Mouse (Mus musculus): ENCODE results near the gene Stmn1.
"Not testable (repeated sequence)": the region's sequence is repeated elsewhere in the genome, so short reads cannot be mapped to it uniquely, and the experiment has no call there.

The Stmn1 gene

DNA sequence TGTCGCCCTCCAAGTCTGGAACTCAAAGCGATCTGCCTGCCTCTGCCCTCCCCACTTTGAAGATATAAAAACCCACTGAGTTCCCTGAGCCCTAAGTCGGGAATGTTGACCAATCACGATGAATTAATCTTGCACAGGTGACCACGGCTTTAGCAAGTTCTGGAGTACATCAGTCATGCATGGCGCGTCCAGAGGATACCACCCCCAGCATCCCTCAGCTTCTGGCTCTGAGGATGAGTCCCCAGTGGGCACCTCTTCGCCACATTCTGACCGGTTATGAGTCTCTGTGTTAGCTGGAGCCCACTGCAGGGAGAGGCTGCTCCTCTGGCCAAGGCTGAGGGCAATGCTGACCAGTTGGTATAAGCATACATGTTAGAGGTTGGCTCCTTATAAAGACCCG, 16.1 kb downstream of the Stmn1 start:
- no peak for DNase-seq (ENCODE audit: low read depth in 2 of 2, low spot score in 2 of 2)

DNA sequence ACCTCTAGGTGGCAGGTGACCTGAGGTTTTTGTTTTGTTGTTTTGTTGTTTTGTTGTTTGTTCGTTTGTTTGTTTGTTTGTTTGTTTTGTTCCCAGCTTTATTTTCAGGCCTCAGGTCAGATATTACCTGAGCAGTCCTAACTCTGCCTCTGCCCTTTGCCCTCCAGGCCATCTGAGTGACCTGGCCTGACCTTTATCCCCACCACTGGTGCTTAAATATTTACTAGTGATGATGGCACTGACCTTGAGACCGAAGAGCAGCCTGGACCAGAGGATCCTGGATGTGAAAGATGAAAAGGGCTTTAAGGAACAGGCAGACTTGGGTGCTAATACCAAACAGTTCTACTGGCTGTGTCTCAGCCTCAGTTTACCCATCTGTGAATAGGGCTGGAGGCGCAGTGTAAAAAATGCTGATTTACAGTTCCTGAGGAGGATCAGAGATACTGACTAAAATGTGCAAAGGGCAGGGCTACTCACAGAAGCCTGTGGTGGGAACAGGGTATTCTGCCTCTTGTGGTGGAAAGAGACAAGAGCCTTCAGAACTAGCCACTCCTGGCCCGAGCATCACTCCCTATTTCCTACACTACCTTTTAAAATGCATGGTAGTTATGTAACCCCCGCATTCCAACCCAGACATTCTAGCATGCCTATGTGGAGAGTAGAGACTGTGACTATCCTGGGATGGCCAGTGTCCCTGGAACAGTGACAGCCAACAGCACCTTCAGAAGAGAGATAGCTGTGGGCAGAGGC, 17.2 kb downstream of the Stmn1 start:
- no peak for DNase-seq (ENCODE audit: low read depth in 2 of 2, low spot score in 2 of 2)

DNA sequence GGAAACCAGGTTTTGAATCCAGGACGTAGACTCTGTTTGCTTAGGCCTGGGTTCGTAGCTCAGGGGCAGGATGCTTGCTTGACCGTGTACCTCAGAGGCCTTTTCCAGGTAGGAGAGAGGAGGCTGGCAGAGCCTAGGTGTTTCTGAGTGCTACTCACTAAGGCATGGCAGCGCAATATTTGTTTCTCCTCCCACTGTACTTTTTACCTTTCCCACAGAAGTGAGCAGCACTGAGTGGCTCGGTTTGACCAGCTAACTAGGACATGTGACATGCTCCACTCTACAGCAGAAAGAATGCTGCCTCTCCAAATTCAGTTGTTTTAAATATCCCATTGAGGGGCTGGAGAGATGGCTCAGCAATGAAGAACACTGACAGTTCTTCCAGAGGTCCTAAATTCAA, 20.1 kb downstream of the Stmn1 start:
- DNase-seq (ENCODE audit: low read depth in 2 of 2, low spot score in 2 of 2), result no peak

GRCm38 (mm10) chr4:134489986-134490665, 22.0 kb downstream of the Stmn1 start:
- no peak for DNase-seq (ENCODE audit: low read depth in 2 of 2, low spot score in 2 of 2)

DNA sequence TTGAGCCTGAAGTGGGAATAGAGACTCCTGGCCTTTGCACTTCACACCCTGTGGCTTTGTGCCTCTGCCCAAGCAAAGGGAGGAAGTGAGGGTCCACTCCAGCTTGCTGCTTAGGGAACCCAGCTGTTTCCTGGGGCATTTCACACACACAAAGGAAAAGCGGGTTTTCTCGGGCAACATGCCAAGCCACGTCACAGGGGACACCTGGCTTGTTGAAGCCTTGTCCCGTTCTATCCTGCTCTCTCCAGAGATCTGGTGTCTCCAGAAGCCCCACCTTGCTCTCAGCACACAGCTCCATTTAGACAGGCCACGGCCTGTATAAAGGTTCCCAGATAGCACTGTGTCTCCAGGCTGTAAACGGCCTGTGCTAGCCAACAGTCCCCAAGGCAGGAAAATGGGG, 23.6 kb downstream of the Stmn1 start:
- no peak for DNase-seq (ENCODE audit: low read depth in 2 of 2, low spot score in 2 of 2)

DNA sequence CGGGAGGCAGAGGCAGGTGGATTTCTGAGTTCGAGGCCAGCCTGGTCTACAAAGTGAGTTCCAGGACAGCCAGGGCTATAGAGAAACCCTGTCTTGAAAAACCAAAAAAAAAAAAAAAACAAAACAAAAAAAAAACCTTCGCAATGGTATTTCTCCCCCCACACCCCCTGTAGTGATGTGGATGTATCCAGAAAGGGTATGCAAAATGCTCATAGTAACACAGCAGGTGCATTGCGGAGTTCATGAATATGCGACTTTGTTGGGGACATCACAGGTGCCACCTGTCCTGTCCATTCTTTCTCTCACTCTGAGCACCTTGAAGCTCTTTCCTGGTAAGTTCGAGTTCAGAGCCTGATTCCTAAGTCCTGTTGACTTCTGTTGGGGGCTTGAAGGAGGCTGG, 26.0 kb downstream of the Stmn1 start:
- DNase-seq (ENCODE audit: low read depth in 2 of 2, low spot score in 2 of 2), result not testable (repeated sequence)

- peak; percentile 85 to 91 for DNase-seq (ENCODE audit: low read depth in 2 of 2, low spot score in 2 of 2)
These were observed 26.8 kb downstream of the Stmn1 start for GRCm38 (mm10) chr4:134494780-134495545.

- DNase-seq (ENCODE audit: low read depth in 2 of 2, low spot score in 2 of 2), result no peak
These were observed 27.4 kb downstream of the Stmn1 start for GRCm38 (mm10) chr4:134495546-134495923.

DNA sequence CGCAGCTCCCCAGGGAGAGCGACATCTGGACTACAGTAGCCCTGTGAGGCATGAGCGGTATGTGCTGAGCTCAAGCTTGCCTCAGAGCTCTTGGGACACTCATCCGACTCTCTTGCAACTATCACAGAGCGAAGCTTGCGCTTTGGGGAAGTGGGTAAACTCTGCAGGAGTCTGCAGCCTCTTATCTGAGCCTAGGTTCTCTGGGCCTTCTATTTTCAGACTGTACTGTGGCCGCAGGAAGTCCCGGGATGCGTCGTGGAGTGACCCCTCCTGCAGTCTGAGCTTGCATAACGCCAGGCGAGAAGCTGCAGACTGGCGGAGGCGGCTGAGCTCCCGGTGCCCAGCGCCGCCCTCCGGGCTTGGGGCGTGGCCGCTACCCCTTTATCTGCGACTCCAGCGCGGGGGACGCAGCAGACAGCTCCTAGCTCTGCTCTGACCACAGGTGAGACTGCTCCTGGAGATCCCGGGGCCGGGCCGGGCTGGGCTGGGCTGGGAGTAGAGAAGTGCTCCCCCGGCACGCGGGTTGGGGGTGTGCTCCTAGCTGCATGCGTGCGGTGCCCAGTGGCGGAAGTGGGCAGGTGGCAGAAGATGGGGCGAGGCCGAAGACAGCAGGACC, 28.6 kb downstream of the Stmn1 start, which contains the start of gene Paqr7:
TSS of gene Paqr7 (plus strand) at position 103 of the 616 bp plus-strand sequence.
- no peak for DNase-seq (ENCODE audit: low read depth in 2 of 2, low spot score in 2 of 2)

- DNase-seq (ENCODE audit: low read depth in 2 of 2, low spot score in 2 of 2), result no peak
These were observed 29.1 kb downstream of the Stmn1 start for GRCm38 (mm10) chr4:134497223-134497622.

DNA sequence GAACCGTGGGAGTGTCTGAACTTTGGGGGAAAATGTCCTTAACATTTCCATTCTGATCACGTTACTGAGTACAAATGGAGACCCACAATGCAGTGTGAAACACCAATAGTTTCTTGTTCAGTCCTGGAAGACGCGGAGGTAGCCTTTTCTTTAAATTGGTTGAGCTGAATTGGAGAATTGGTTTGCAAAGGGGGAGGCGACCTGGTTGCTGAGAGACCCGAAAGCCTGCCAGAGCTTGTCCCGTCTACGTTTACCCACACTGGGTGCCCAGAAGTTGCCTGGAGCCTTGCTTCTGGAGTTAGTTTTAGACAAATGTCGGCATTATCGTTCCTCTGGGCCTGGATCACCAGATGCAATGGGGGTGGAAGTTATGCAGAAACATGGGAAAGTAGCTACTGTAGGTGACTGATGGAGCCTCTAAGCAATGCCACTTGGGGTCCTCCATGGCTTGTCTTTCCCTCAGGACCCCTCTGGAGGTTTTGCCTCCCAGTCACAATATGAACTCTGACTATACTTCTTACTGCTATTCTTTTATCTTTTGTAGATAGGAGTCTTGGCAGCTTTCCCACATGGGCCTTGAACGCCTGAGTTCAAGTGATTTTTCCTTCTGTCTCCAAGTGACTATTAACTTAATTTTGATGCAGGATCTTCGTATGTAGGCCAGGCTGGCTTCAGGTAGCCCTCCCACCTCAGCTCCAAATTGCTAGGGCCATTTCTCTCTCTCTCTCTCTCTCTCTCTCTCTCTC, 30.0 kb downstream of the Stmn1 start:
- no peak for DNase-seq (ENCODE audit: low read depth in 2 of 2, low spot score in 2 of 2)

DNA sequence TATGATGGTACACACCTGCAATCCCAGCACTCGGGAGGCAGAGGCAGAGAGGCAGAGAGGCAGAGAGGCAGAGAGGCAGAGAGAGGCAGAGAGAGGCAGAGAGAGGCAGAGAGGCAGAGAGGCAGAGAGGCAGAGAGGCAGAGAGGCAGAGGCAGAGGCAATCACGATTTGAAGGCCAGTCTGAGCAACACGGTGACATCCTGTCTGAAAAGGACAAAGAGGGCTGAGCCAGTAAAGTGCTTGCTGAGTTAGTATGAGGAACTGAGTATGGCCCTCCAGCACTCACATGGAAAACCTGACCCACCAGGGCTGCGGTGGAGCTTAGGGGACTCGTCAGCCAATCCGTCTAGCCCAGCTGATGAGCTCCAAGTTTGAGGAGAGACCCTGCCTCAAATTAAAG, 30.9 kb downstream of the Stmn1 start:
- DNase-seq (ENCODE audit: low read depth in 2 of 2, low spot score in 2 of 2), result not testable (repeated sequence)

GRCm38 (mm10) chr4:134501095-134501494, 33.0 kb downstream of the Stmn1 start:
- DNase-seq (ENCODE audit: low read depth in 2 of 2, low spot score in 2 of 2), result no peak

GRCm38 (mm10) chr4:134503686-134504357, 35.7 kb downstream of the Stmn1 start:
- DNase-seq (ENCODE audit: low read depth in 2 of 2, low spot score in 2 of 2), result no peak

- no peak for DNase-seq (ENCODE audit: low read depth in 2 of 2, low spot score in 2 of 2)
These were observed 37.2 kb downstream of the Stmn1 start for GRCm38 (mm10) chr4:134505303-134505789.

GRCm38 (mm10) chr4:134505966-134506594, 38.0 kb downstream of the Stmn1 start:
- no peak for DNase-seq (ENCODE audit: low read depth in 2 of 2, low spot score in 2 of 2)

- no peak for DNase-seq (ENCODE audit: low read depth in 2 of 2, low spot score in 2 of 2)
These were observed 38.6 kb downstream of the Stmn1 start for GRCm38 (mm10) chr4:134506713-134507112.

- no peak for DNase-seq (ENCODE audit: low read depth in 2 of 2, low spot score in 2 of 2)
These were observed 42.3 kb downstream of the Stmn1 start for GRCm38 (mm10) chr4:134510396-134510795.

GRCm38 (mm10) chr4:134510845-134511411, 42.8 kb downstream of the Stmn1 start, which contains the start of gene Aunip:
Gene Aunip (plus strand): TSS chr4:134510999.
- peak; percentile 38 to 51 for DNase-seq (ENCODE audit: low read depth in 2 of 2, low spot score in 2 of 2)
